Mouse (Mus musculus): ENCODE results near the gene Lpar1. TPM values are rescaled to one million over a fixed set of nuclear protein-coding genes. Genes with fewer than 3 reads are reported as not detected.
A peak's percentile ranks its signal among the peaks of the same experiment; 100 is the strongest.

Lpar1 gene
- polyA plus RNA-seq, 1 experiment from 2014 or later, result 194 TPM

DNA sequence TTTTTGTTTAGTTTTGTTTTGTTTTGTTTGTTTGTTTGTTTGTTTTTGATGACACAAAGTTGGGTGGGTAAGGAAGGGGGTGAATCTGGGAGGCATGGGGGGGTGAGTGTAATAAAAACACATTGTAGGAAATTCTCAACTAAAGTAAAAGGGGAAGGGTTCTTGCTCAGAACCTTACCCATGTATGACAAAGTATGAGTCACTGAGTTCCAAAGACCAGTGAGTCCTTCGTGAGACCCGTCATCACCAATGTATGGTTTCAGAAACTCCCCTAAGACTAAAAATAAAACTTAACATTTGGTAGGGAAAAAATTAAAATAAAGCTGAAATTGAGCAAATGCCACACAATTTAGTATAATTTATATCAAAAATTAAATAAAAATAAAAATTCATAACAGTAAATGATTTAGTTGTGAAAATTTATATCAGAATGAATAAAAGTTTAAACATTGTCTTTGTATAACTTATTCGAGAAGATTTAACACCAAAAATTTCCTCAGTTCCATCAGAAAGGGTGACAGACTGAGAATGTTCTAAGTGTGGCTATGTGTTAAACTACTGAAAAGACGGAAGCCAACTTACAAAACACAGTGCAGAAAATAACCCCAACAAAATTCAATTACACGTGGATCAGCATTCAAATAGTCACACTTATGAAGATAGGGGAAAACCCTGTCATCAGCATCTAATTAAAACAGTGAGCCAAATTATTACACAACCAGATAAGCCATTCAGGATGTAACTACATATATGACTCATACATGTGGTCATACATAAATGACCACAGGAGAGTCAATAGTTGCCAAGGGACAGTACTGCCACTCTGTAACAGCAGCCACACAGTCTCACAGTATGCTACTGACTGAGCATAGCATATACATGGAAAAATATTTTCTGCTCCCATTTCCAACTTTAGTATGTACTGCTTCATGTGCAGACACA lies 83.8 kb downstream of the Lpar1 start:
- no peak overlapping the region for H3K4me3 ChIP-seq
- no peak for ATAC-seq (ENCODE audit: insufficient number of reproducible peaks, insufficient read depth, low FRiP score, low TSS enrichment)
- WGBS, result 93% methylated on average over 5 of the region's 5 CpGs
- no peaks in the 10 kb centered on the region for H3K9me3 ChIP-seq
- no peaks in the 10 kb centered on the region for H3K4me1 ChIP-seq
- H3K9ac ChIP-seq, result no peak overlapping the region
- no peak overlapping the region for H3K4me2 ChIP-seq (replicated peaks)
- H3K27ac ChIP-seq, result no peak overlapping the region
- H3K27me3 ChIP-seq, result no peaks in the 10 kb centered on the region
- H3K36me3 ChIP-seq, result no peaks in the 10 kb centered on the region; the same call in 1 of the 2 replicates

DNA sequence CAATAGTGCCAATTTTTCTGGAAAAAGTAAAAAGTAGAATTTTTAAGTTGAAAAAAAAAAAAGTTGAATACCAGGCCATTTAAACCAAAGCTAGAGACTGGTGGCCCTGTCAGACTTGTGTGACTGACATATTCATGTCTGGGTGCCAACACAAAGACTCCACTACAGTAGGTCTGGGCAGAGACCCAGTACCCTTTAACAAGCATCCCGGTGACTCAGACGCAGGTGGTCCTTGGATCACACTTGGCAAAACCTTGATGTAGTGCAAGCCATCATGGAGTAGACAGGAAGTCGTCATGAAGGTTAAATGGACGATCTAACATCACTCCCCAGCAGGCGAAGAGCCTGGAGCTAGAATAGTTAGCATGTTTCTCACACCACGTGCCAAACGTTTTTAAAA lies 84.7 kb downstream of the Lpar1 start:
- Histone ChIP-seq H3K4me1 (0 out of 2 replicates have a peak, but pooled peaks cover 6% of the 10 kb centered on the region), H3K9me3 (no peaks in the 10 kb centered on the region), H3K4me3 (no peak overlapping the region), H3K36me3 (no peaks in the 10 kb centered on the region), H3K9ac (no peak overlapping the region), H3K27ac (no peak overlapping the region), H3K4me2 (replicated peaks) (no peak overlapping the region), H3K27me3 (no peaks in the 10 kb centered on the region)
- ATAC-seq (ENCODE audit: insufficient number of reproducible peaks, insufficient read depth, low FRiP score, low TSS enrichment), result no peak
- 88% methylated on average over 7 of the region's 7 CpGs for WGBS

DNA sequence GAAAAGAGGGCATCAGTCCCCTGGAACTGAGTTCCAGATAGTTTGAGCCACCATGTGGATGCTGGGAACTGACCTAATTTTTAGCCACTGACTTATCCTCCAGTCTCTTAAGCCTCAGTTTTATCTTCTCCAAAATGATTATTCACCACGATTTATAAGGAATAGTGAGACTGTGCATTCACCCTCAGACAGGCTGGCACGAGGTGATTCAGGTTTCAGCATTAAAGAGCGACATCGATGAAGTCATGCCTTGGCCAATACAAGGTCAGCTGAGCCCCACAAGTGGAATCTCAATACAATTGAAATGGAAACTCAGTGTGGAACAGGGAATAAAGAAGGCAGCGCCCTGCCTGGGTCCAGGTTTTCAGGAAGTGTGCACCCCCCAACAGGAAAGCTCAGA lies 88.1 kb downstream of the Lpar1 start:
- H3K4me1 ChIP-seq, result 0 out of 2 replicates have a peak, but pooled peaks cover 6% of the 10 kb centered on the region
- no peak overlapping the region for H3K27ac ChIP-seq
- WGBS, result 91% methylated on average over 5 of the region's 5 CpGs
- no peak overlapping the region for H3K4me3 ChIP-seq
- no peaks in the 10 kb centered on the region for H3K27me3 ChIP-seq
- H3K4me2 ChIP-seq (replicated peaks), result no peak overlapping the region
- no peaks in the 10 kb centered on the region for H3K36me3 ChIP-seq
- no peak overlapping the region for H3K9ac ChIP-seq
- no peaks in the 10 kb centered on the region for H3K9me3 ChIP-seq
- ATAC-seq (ENCODE audit: insufficient number of reproducible peaks, insufficient read depth, low FRiP score, low TSS enrichment), result no peak

DNA sequence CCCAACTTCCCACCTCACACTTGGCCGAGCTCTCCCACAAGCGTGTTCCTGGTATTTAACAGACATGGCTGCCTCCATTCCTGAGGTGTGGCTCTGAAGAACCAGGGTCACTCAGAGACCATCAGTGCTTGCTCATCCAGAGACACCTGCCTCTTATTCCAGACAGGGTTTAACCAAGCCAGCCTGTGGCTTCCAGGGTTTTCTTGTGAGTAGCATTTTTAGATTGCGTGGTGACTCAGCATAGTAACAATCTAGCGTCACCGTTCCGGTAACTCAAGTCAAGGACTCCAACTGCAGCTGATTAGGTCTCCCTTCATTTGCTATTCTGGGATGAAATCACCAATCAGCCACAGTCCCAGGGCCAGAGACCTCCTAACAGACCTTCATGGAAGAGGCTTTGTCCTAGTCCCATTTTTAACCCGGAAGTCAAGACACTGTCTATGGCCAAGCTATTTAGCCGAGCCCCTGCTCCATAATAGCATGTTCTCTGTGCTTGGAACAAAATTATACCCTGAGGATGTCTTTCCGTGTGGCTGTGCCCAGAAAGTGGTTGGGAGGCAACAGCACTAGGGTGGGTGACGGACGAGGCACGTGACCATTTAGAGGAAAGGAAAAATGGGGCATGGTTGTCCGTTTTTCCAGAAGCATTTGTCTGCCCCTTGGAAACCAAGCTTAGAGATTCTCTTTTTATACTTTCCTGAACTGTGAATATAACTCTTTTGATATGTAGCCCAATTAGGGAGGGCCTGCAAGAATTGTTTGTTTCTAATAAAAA lies 89.1 kb downstream of the Lpar1 start:
- no peaks in the 10 kb centered on the region for H3K9me3 ChIP-seq
- H3K36me3 ChIP-seq, result 0 out of 2 replicates have a peak, but pooled peaks cover 3% of the 10 kb centered on the region
- H3K27ac ChIP-seq, result no peak overlapping the region
- no peak overlapping the region for H3K4me2 ChIP-seq (replicated peaks)
- 87% methylated on average over 13 of the region's 13 CpGs for WGBS
- H3K4me3 ChIP-seq, result no peak overlapping the region
- no peak for ATAC-seq (ENCODE audit: insufficient number of reproducible peaks, insufficient read depth, low FRiP score, low TSS enrichment)
- H3K27me3 ChIP-seq, result no peaks in the 10 kb centered on the region
- 0 out of 2 replicates have a peak, but pooled peaks cover 6% of the 10 kb centered on the region for H3K4me1 ChIP-seq
- H3K9ac ChIP-seq, result no peak overlapping the region

DNA sequence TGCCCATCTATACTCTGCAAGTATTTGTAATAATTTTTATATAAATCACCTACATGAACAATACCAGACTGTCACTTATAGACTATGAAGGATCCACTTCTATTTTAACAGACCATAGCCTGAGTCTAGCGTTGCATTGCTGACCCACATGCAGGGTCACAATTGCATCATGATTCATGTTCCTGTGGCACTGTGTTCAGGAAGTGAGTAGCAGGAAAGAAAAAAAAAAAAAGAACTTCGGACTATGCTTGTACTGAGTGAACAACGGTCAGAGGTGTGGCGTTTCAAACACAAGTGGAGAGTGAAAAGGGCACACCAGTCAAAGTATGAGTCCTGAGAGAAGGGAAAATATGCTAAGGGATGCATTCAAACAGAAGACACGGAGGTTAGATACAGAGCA lies 90.7 kb downstream of the Lpar1 start:
- Histone ChIP-seq H3K4me3 (no peak overlapping the region), H3K27ac (no peak overlapping the region), H3K27me3 (no peaks in the 10 kb centered on the region), H3K4me1 (0 out of 2 replicates have a peak, but pooled peaks cover 6% of the 10 kb centered on the region), H3K4me2 (replicated peaks) (no peak overlapping the region), H3K36me3 (0 out of 2 replicates have a peak, but pooled peaks cover 3% of the 10 kb centered on the region), H3K9ac (no peak overlapping the region), H3K9me3 (0 out of 2 replicates have a peak, but pooled peaks cover 4% of the 10 kb centered on the region)
- WGBS, result 84% methylated on average over 5 of the region's 5 CpGs
- ATAC-seq (ENCODE audit: insufficient number of reproducible peaks, insufficient read depth, low FRiP score, low TSS enrichment), result no peak

DNA sequence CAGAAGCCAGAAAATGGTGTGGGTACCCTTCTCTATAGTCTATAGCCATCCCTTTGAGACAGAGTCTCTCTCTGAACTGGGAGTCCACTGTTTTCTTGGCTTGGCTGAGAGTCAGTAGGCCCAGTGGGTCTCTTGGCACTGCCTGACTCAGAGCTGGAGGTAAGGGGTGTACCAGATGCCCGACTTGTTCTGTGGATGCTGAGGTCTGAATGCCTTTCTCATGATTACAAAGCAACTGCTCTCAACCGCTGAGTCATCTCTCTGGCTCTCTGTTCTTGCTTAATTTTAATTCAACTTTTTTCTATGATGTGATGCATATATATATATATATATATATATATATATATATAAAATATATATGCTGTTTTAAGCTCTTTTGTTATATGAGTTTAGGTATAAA lies 91.1 kb downstream of the Lpar1 start:
- Histone ChIP-seq H3K4me3 (no peak overlapping the region), H3K4me2 (replicated peaks) (no peak overlapping the region), H3K36me3 (0 out of 2 replicates have a peak, but pooled peaks cover 7% of the 10 kb centered on the region), H3K4me1 (0 out of 2 replicates have a peak, but pooled peaks cover 6% of the 10 kb centered on the region), H3K9me3 (0 out of 2 replicates have a peak, but pooled peaks cover 4% of the 10 kb centered on the region), H3K9ac (no peak overlapping the region), H3K27me3 (no peaks in the 10 kb centered on the region), H3K27ac (no peak overlapping the region)
- WGBS, result 94% methylated on average over 2 of the region's 2 CpGs
- ATAC-seq (ENCODE audit: insufficient number of reproducible peaks, insufficient read depth, low FRiP score, low TSS enrichment), result no peak

DNA sequence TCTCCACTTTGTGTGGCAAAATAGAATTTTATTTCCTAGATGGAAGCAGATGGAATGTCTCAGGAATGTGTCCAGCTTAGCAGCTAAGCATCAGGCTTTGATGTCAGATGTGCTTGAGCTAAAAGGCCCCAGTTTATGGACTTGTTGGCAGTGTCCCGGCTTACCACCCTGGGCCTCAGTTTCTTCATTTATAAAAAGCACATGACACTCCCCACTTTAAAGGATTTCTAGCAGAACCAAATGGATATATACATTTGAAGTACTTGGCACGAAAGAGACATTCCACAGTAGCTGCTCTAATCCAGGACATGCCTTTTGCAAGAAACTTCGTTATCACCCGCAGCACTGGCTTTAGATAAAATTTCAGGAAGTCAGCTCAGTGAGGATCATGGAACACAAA lies 100.4 kb downstream of the Lpar1 start:
- WGBS, result 74% methylated on average over 4 of the region's 4 CpGs
- no peak for ATAC-seq (ENCODE audit: insufficient number of reproducible peaks, insufficient read depth, low FRiP score, low TSS enrichment)

DNA sequence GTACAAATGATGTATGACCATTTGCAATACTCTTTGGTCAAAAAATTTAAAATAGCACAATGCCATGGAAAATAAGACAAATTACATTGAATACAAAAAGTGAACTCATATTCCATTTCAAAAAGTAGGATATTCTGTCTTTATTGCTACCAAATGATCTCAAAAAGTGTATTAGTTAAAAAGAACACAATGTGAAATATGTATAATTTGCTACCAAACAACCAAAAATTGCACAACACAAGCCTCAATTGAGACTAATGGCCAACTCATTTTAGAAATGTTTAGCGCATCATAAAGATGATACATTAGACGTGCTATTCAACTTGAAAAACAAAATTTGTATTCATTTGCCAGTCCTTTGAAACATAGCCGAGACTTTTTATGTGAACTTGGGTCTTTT lies 104.9 kb downstream of the Lpar1 start:
- Histone ChIP-seq H3K4me1 (no peaks in the 10 kb centered on the region), H3K27ac (no peak overlapping the region), H3K9me3 (no peaks in the 10 kb centered on the region), H3K4me3 (no peak overlapping the region), H3K9ac (no peak overlapping the region), H3K36me3 (no peaks in the 10 kb centered on the region), H3K4me2 (replicated peaks) (no peak overlapping the region), H3K27me3 (no peaks in the 10 kb centered on the region)
- 92% methylated on average over 3 of the region's 3 CpGs for WGBS
- ATAC-seq (ENCODE audit: insufficient number of reproducible peaks, insufficient read depth, low FRiP score, low TSS enrichment), result no peak

More for the DNA sequence above, 100.4 kb downstream of the Lpar1 start:
- H3K27me3 ChIP-seq, result no peaks in the 10 kb centered on the region
- no peak overlapping the region for H3K4me2 ChIP-seq (replicated peaks)
- H3K4me1 ChIP-seq, result no peaks in the 10 kb centered on the region
- H3K4me3 ChIP-seq, result no peak overlapping the region
- no peak overlapping the region for H3K27ac ChIP-seq
- H3K9me3 ChIP-seq, result 0 out of 2 replicates have a peak, but pooled peaks cover under 1% of the 10 kb centered on the region
- H3K36me3 ChIP-seq, result 0 out of 2 replicates have a peak, but pooled peaks cover 3% of the 10 kb centered on the region
- H3K9ac ChIP-seq, result no peak overlapping the region

DNA sequence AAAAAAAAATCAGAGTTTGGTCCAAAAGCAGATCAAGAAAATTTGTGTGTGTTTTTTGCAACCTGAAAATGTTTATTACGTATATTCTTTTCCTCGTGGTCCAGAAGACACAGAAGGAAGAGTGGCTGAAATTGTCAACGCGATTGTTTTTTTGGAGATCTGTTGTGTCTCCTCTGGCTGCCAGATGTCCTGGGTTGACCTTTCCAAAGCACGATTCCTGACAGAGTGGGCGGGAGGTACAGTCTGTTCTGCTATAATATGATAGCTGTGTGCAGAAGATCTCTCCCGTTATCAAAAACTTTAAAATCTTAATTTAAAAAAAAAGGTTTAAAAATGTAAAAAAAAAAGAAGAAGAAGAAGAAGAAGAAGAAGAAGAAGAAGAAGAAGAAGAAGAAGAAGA lies 105.9 kb downstream of the Lpar1 start:
- Histone ChIP-seq H3K27ac (no peak overlapping the region), H3K36me3 (no peaks in the 10 kb centered on the region), H3K4me2 (replicated peaks) (no peak overlapping the region), H3K27me3 (no peaks in the 10 kb centered on the region), H3K4me3 (no peak overlapping the region), H3K9ac (no peak overlapping the region), H3K9me3 (no peaks in the 10 kb centered on the region), H3K4me1 (no peaks in the 10 kb centered on the region)
- 68% methylated on average over 7 of the region's 7 CpGs for WGBS
- no peak for ATAC-seq (ENCODE audit: insufficient number of reproducible peaks, insufficient read depth, low FRiP score, low TSS enrichment)

DNA sequence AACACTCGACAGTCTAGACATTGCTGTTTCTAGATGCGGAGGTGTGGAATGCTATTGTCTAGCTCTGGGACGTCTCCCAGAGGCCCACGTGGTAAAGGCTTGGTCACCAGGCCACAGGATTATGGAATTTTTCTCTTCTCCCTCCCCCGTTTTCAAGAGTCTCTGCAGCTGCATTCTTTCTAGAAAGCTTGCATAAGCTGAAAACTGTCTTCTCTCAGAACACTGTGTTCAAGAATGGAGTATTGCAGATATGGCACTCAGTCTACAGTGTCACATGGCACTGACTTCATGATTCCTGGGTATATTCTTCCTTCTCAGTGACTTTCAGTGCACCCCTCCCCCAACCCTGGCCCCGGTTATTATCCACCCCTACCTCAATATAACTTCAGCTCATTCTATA lies 107.9 kb downstream of the Lpar1 start:
- 83% methylated on average over 6 of the region's 6 CpGs for WGBS
- Histone ChIP-seq H3K4me3 (no peak overlapping the region), H3K27me3 (no peaks in the 10 kb centered on the region), H3K4me2 (replicated peaks) (no peak overlapping the region), H3K36me3 (0 out of 2 replicates have a peak, but pooled peaks cover 4% of the 10 kb centered on the region), H3K27ac (no peak overlapping the region), H3K9ac (no peak overlapping the region), H3K4me1 (no peaks in the 10 kb centered on the region), H3K9me3 (no peaks in the 10 kb centered on the region)
- ATAC-seq (ENCODE audit: insufficient number of reproducible peaks, insufficient read depth, low FRiP score, low TSS enrichment), result no peak

DNA sequence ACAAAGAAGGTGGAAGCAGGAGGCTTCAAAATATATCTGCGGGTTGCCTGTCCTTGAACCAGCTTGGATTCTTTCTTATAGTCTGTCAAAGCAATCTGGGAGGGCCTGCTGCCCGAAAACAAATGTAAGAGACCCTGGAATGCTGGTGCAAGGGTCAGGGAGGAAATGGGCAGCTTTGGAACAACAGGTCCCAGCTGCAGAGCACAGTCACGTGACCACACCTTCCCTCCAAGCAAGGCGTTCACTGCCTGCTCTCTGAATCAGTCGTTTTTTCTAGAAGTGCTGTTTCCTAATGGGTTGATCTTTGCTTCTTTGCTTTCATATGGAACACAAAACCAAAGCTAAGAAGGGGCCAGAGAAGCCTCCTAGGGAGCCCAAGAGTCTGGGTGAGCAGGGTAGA lies 111.4 kb downstream of the Lpar1 start:
- peaks cover 5% of the 10 kb centered on the region; the same call in 1 of the 2 replicates for H3K36me3 ChIP-seq
- H3K4me2 ChIP-seq (replicated peaks), result no peak overlapping the region
- no peak for ATAC-seq (ENCODE audit: insufficient number of reproducible peaks, insufficient read depth, low FRiP score, low TSS enrichment)
- H3K4me3 ChIP-seq, result no peak overlapping the region
- H3K9ac ChIP-seq, result no peak overlapping the region
- no peaks in the 10 kb centered on the region for H3K27me3 ChIP-seq
- H3K27ac ChIP-seq, result peak overlapping the region; percentile 54
- 36% methylated on average over 5 of the region's 5 CpGs for WGBS
- peaks cover 16% of the 10 kb centered on the region for H3K4me1 ChIP-seq
- no peaks in the 10 kb centered on the region for H3K9me3 ChIP-seq
